Mouse (Mus musculus): ENCODE results near the gene Tnni3k. TPM values are rescaled to one million over a fixed set of nuclear protein-coding genes. Genes with fewer than 3 reads are reported as not detected.

The Tnni3k gene
- total and polyA plus RNA-seq, 3 experiments, result 0.07 TPM; not detected in 2

- H3K36me3 ChIP-seq (replicated peaks in 1 of 2; ENCODE audit: control insufficient read depth in 1 of 2, insufficient read depth in 1 of 2, low read length in 1 of 2), result no peaks in the 10 kb centered on the region
- H3K9me3 ChIP-seq (replicated peaks; ENCODE audit: low read length), result no peaks in the 10 kb centered on the region
- H3K4me3 ChIP-seq (replicated peaks in 1 of 3; ENCODE audit: low read depth in 2 of 3, low read length in 2 of 3, poor library complexity in 1 of 3), result no peak overlapping the region
- H3K27ac ChIP-seq (ENCODE audit: insufficient read depth, low read depth), result no peak overlapping the region
- no peaks in the 10 kb centered on the region for H3K79me2 ChIP-seq (replicated peaks; ENCODE audit: control insufficient read depth, extremely low read depth, insufficient read depth, poor library complexity, severe bottlenecking)
- in situ Hi-C loops (cut with MboI; ENCODE audit: low pct_ligation_motif_present, low pct_unique_long_range_greater_than_20kb, low sequenced_read_pairs) (no loop called here), dilution Hi-C loops (cut with MboI; ENCODE audit: extremely low pct_ligation_motif_present, extremely low pct_unique_long_range_greater_than_20kb, low sequenced_read_pairs) (no loop called here)
- H3K27me3 ChIP-seq (replicated peaks), result no peaks in the 10 kb centered on the region
- TF ChIP-seq MAZ (IDR thresholded peaks at IDR 0.05; ENCODE audit: low read depth, low read length) (no peak), BHLHE40 (IDR thresholded peaks at IDR 0.05; ENCODE audit: low read depth, low read length) (no peak), HCFC1 (IDR thresholded peaks at IDR 0.05; ENCODE audit: low read depth, low read length) (no peak), GABPA (IDR thresholded peaks at IDR 0.05; ENCODE audit: insufficient replicate concordance, low read depth, low read length) (no peak), EP300 (IDR thresholded peaks at IDR 0.05; ENCODE audit: low read length) (no peak), SMC3 (IDR thresholded peaks at IDR 0.05; ENCODE audit: low read depth, low read length) (no peak), USF1 (IDR thresholded peaks at IDR 0.05; ENCODE audit: low read depth, low read length) (no peak), KAT2A (IDR thresholded peaks at IDR 0.05; ENCODE audit: insufficient replicate concordance, low read length) (no peak), NELFE (IDR thresholded peaks at IDR 0.05; ENCODE audit: low read depth, low read length) (no peak), ZKSCAN1 (IDR thresholded peaks at IDR 0.05; ENCODE audit: borderline replicate concordance, low read depth, low read length) (no peak), TBP (conservative IDR thresholded peaks at IDR 0.05; ENCODE audit: low read depth, low read length) (no peak), MYC (IDR thresholded peaks at IDR 0.05; ENCODE audit: low read depth, low read length) (no peak), USF2 (conservative IDR thresholded peaks at IDR 0.05; ENCODE audit: low read depth, low read length) (no peak), IRF4 (IDR thresholded peaks at IDR 0.05; ENCODE audit: low read depth, low read length) (no peak), POLR2AphosphoS2 (IDR thresholded peaks at IDR 0.05; ENCODE audit: low read depth, low read length) (no peak), RCOR1 (conservative IDR thresholded peaks at IDR 0.05; ENCODE audit: low read depth, low read length) (no peak), JUN (IDR thresholded peaks at IDR 0.05; ENCODE audit: insufficient read depth, low read depth, low read length) (no peak), ELF1 (IDR thresholded peaks at IDR 0.05; ENCODE audit: low read depth, low read length) (no peak), SIN3A (IDR thresholded peaks at IDR 0.05; ENCODE audit: low read length) (no peak)
- no peak for DNase-seq (ENCODE audit: extremely low read depth)
- H3K4me1 ChIP-seq (ENCODE audit: control insufficient read depth in 1 of 2, insufficient read depth in 2 of 2), result peaks cover 0 to 30% of the 10 kb centered on the region in 2 experiments; a peak in 2 of 4 replicates
- no peak overlapping the region for H3K9ac ChIP-seq (ENCODE audit: insufficient read depth, low read depth)
- H3K4me2 ChIP-seq (ENCODE audit: insufficient read depth, low read depth, poor library complexity, severe bottlenecking), result no peak overlapping the region
Observed at GRCm38 (mm10) chr3:154800454-154800853, 254.8 kb downstream of the Tnni3k start.

DNA sequence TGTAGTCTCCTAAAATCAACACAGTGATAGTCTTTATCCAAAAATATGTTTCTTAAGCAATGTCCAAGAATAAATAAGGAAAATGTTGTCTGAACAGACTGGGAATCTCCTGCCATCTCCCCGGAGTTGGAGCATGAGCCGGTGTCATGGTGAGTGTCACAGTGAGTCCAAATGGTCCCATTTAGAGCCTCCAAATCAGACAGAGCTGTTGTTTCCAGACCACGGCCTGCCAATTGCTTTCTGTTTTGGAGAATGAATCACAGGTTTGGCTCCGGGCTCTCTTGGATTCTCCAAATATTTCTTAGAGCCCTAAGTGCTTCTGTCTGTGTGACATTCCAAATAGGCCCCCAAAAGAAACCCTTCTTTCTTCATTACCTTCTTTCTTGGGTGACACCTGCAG, 256.4 kb downstream of the Tnni3k start:
- in situ Hi-C loops (cut with MboI; ENCODE audit: low pct_ligation_motif_present, low pct_unique_long_range_greater_than_20kb, low sequenced_read_pairs), result no loop called here
- Histone ChIP-seq H3K79me2 (replicated peaks; ENCODE audit: control insufficient read depth, extremely low read depth, insufficient read depth, poor library complexity, severe bottlenecking) (no peaks in the 10 kb centered on the region), H3K4me3 (replicated peaks in 1 of 3; ENCODE audit: low read depth in 2 of 3, low read length in 2 of 3, poor library complexity in 1 of 3) (no peak overlapping the region), H3K36me3 (replicated peaks in 1 of 2; ENCODE audit: control insufficient read depth in 1 of 2, insufficient read depth in 1 of 2, low read length in 1 of 2) (no peaks in the 10 kb centered on the region), H3K27me3 (replicated peaks) (no peaks in the 10 kb centered on the region), H3K4me2 (ENCODE audit: insufficient read depth, low read depth, poor library complexity, severe bottlenecking) (no peak overlapping the region), H3K9me3 (replicated peaks; ENCODE audit: low read length) (no peaks in the 10 kb centered on the region), H3K27ac (ENCODE audit: insufficient read depth, low read depth) (no peak overlapping the region), H3K9ac (ENCODE audit: insufficient read depth, low read depth) (no peak overlapping the region), H3K4me1 (ENCODE audit: control insufficient read depth in 1 of 2, insufficient read depth in 2 of 2) (peaks cover 0 to 25% of the 10 kb centered on the region in 2 experiments; a peak in 2 of 4 replicates)
- TF ChIP-seq RAD21 (IDR thresholded peaks at IDR 0.05; ENCODE audit: low read depth, low read length) (no peak), ELF1 (IDR thresholded peaks at IDR 0.05; ENCODE audit: low read depth, low read length) (no peak), RCOR1 (conservative IDR thresholded peaks at IDR 0.05; ENCODE audit: low read depth, low read length) (no peak), ZMIZ1 (IDR thresholded peaks at IDR 0.05; ENCODE audit: low read depth, low read length) (no peak), SMC3 (IDR thresholded peaks at IDR 0.05; ENCODE audit: low read depth, low read length) (no peak), MXI1 (IDR thresholded peaks at IDR 0.05; ENCODE audit: low read depth, low read length) (no peak), GABPA (IDR thresholded peaks at IDR 0.05; ENCODE audit: insufficient replicate concordance, low read depth, low read length) (no peak), TCF12 (IDR thresholded peaks at IDR 0.05; ENCODE audit: low read depth, low read length) (no peak), CTCF (conservative IDR thresholded peaks at IDR 0.05 in 1 of 2, IDR thresholded peaks at IDR 0.05 in 1 of 2; ENCODE audit: low read depth in 2 of 2, low read length in 2 of 2) (no peak), EP300 (IDR thresholded peaks at IDR 0.05; ENCODE audit: low read length) (no peak), NELFE (IDR thresholded peaks at IDR 0.05; ENCODE audit: low read depth, low read length) (no peak), ETS1 (conservative IDR thresholded peaks at IDR 0.05; ENCODE audit: low read depth, low read length) (no peak), MAFK (IDR thresholded peaks at IDR 0.05; ENCODE audit: insufficient replicate concordance, low read length) (no peak), E2F4 (IDR thresholded peaks at IDR 0.05; ENCODE audit: insufficient replicate concordance, low read depth, low read length) (no peak), MAZ (IDR thresholded peaks at IDR 0.05; ENCODE audit: low read depth, low read length) (no peak), CHD2 (IDR thresholded peaks at IDR 0.05; ENCODE audit: low read length) (no peak), CHD1 (IDR thresholded peaks at IDR 0.05; ENCODE audit: low read depth, low read length) (no peak), NRF1 (IDR thresholded peaks at IDR 0.05; ENCODE audit: low read depth, low read length) (no peak), HCFC1 (IDR thresholded peaks at IDR 0.05; ENCODE audit: low read depth, low read length) (no peak)
- no peak for DNase-seq (ENCODE audit: extremely low read depth)
- dilution Hi-C loops (cut with MboI; ENCODE audit: extremely low pct_ligation_motif_present, extremely low pct_unique_long_range_greater_than_20kb, low sequenced_read_pairs), result no loop called here
